Mouse (Mus musculus): ENCODE measurements at regions not wholly inside any gene's neighbourhood (a gene's known extent, or its start where the extent isn't known, plus 50 kb on each side); places are given as distances from the start of the nearest gene placed in this dataset.

DNA sequence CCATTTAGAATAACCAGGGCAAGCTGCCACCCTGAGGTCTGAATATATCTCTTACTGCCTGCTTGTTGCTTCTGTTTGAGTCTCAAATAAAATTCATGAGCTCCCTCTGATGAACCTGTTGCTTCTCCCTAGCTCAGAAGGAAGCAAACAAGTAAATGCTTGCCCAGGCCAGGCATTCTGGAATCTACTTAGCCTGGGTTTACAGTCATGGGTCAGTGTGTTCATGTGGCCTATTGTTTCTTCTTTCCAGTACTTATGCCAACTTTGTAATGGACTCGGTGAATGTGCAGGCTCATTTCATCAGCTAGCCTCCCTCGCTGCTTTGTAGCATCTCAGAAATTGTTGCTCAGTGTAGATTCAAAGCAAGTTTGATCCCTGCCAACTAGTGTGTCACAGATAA lies 685.6 kb upstream of the Vstm2b start:
- H3K4me2 ChIP-seq (ENCODE audit: low read length) = no peak overlapping the region
- 61% methylated on average over 2 of the region's 2 CpGs for WGBS
- H3K27me3 ChIP-seq (ENCODE audit: control insufficient read depth, insufficient read depth, low read length) = no peaks in the 10 kb centered on the region
- H3K4me3 ChIP-seq (ENCODE audit: control insufficient read depth in 1 of 2, insufficient read depth in 1 of 2, low read depth in 1 of 2, low read length in 2 of 2) = no peak overlapping the region
- ATAC-seq (ENCODE audit: insufficient number of reproducible peaks, insufficient read depth, low FRiP score, low read depth) = no peak
- no peak overlapping the region for H3K27ac ChIP-seq (replicated peaks in 1 of 2; ENCODE audit: control insufficient read depth in 1 of 2, insufficient read depth in 1 of 2, low read depth in 2 of 2, low read length in 2 of 2)
- H3K9ac ChIP-seq (ENCODE audit: low read length) = no peak overlapping the region
- no peaks in the 10 kb centered on the region for H3K9me3 ChIP-seq (ENCODE audit: control insufficient read depth, low read length)
- H3K36me3 ChIP-seq (ENCODE audit: control insufficient read depth, insufficient read depth, low read length) = no peaks in the 10 kb centered on the region
- no peaks in the 10 kb centered on the region for H3K4me1 ChIP-seq (ENCODE audit: control insufficient read depth in 2 of 2, insufficient read depth in 2 of 2, low read length in 2 of 2)

DNA sequence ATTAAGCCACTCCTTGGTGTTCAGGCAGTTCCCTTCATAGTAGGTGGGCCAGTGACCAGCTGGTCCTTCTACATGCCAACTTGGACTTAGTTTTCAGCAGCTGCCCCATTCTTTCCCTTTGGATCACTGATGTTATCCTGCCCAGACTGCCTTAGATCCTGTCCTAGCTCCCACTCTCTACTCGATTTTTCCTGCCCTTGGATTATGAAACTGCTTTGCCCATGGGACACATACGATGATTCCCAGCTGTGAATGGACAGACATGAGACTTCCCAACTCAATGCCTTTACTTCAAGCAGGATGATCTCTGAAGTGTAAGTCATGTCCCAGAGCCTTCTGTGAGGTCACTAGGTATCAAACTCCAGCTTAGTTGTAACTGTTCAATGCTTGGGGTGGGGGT lies 684.5 kb upstream of the Vstm2b start:
- WGBS = 59% methylated on average over 2 of the region's 2 CpGs

GRCm38 (mm10) chr7:40214395-40214794 lies 683.7 kb upstream of the Vstm2b start:
- H3K9me3 ChIP-seq (ENCODE audit: control insufficient read depth, low read length) = no peaks in the 10 kb centered on the region
- 60% methylated on average over 4 of the region's 4 CpGs for WGBS

More for the DNA sequence above, 684.5 kb upstream of the Vstm2b start:
- Histone ChIP-seq H3K4me1 (ENCODE audit: control insufficient read depth in 2 of 2, insufficient read depth in 2 of 2, low read length in 2 of 2) (no peaks in the 10 kb centered on the region), H3K9ac (ENCODE audit: low read length) (no peak overlapping the region), H3K36me3 (ENCODE audit: control insufficient read depth, insufficient read depth, low read length) (no peaks in the 10 kb centered on the region), H3K4me3 (ENCODE audit: control insufficient read depth in 1 of 2, insufficient read depth in 1 of 2, low read depth in 1 of 2, low read length in 2 of 2) (no peak overlapping the region), H3K9me3 (ENCODE audit: control insufficient read depth, low read length) (no peaks in the 10 kb centered on the region), H3K27ac (replicated peaks in 1 of 2; ENCODE audit: control insufficient read depth in 1 of 2, insufficient read depth in 1 of 2, low read depth in 2 of 2, low read length in 2 of 2) (no peak overlapping the region), H3K27me3 (ENCODE audit: control insufficient read depth, insufficient read depth, low read length) (no peaks in the 10 kb centered on the region), H3K4me2 (ENCODE audit: low read length) (no peak overlapping the region)
- no peak for ATAC-seq (ENCODE audit: insufficient number of reproducible peaks, insufficient read depth, low FRiP score, low read depth)

GRCm38 (mm10) chr7:40215271-40215670 lies 682.9 kb upstream of the Vstm2b start:
- no peak for ATAC-seq (ENCODE audit: insufficient number of reproducible peaks, insufficient read depth, low FRiP score, low read depth)
- 79% methylated on average over 2 of the region's 2 CpGs for WGBS
- Histone ChIP-seq H3K9me3 (ENCODE audit: control insufficient read depth, low read length) (no peaks in the 10 kb centered on the region), H3K4me3 (ENCODE audit: control insufficient read depth in 1 of 2, insufficient read depth in 1 of 2, low read depth in 1 of 2, low read length in 2 of 2) (no peak overlapping the region), H3K27ac (replicated peaks in 1 of 2; ENCODE audit: control insufficient read depth in 1 of 2, insufficient read depth in 1 of 2, low read depth in 2 of 2, low read length in 2 of 2) (no peak overlapping the region), H3K9ac (ENCODE audit: low read length) (no peak overlapping the region), H3K4me1 (ENCODE audit: control insufficient read depth in 2 of 2, insufficient read depth in 2 of 2, low read length in 2 of 2) (no peaks in the 10 kb centered on the region), H3K36me3 (ENCODE audit: control insufficient read depth, insufficient read depth, low read length) (no peaks in the 10 kb centered on the region), H3K4me2 (ENCODE audit: low read length) (no peak overlapping the region), H3K27me3 (ENCODE audit: control insufficient read depth, insufficient read depth, low read length) (no peaks in the 10 kb centered on the region)

More at GRCm38 (mm10) chr7:40214395-40214794, 683.7 kb upstream of the Vstm2b start:
- ATAC-seq (ENCODE audit: insufficient number of reproducible peaks, insufficient read depth, low FRiP score, low read depth) = no peak
- H3K36me3 ChIP-seq (ENCODE audit: control insufficient read depth, insufficient read depth, low read length) = no peaks in the 10 kb centered on the region
- no peaks in the 10 kb centered on the region for H3K27me3 ChIP-seq (ENCODE audit: control insufficient read depth, insufficient read depth, low read length)
- no peak overlapping the region for H3K27ac ChIP-seq (replicated peaks in 1 of 2; ENCODE audit: control insufficient read depth in 1 of 2, insufficient read depth in 1 of 2, low read depth in 2 of 2, low read length in 2 of 2)
- H3K9ac ChIP-seq (ENCODE audit: low read length) = no peak overlapping the region
- no peaks in the 10 kb centered on the region for H3K4me1 ChIP-seq (ENCODE audit: control insufficient read depth in 2 of 2, insufficient read depth in 2 of 2, low read length in 2 of 2)
- H3K4me2 ChIP-seq (ENCODE audit: low read length) = no peak overlapping the region
- H3K4me3 ChIP-seq (ENCODE audit: control insufficient read depth in 1 of 2, insufficient read depth in 1 of 2, low read depth in 1 of 2, low read length in 2 of 2) = no peak overlapping the region

- Histone ChIP-seq H3K4me1 (ENCODE audit: control insufficient read depth in 2 of 2, insufficient read depth in 2 of 2, low read length in 2 of 2) (no peaks in the 10 kb centered on the region), H3K4me2 (ENCODE audit: low read length) (no peak overlapping the region), H3K9me3 (ENCODE audit: control insufficient read depth, low read length) (no peaks in the 10 kb centered on the region), H3K4me3 (ENCODE audit: control insufficient read depth in 1 of 2, insufficient read depth in 1 of 2, low read depth in 1 of 2, low read length in 2 of 2) (no peak overlapping the region), H3K9ac (ENCODE audit: low read length) (no peak overlapping the region), H3K36me3 (ENCODE audit: control insufficient read depth, insufficient read depth, low read length) (no peaks in the 10 kb centered on the region), H3K27ac (replicated peaks in 1 of 2; ENCODE audit: control insufficient read depth in 1 of 2, insufficient read depth in 1 of 2, low read depth in 2 of 2, low read length in 2 of 2) (no peak overlapping the region), H3K27me3 (ENCODE audit: control insufficient read depth, insufficient read depth, low read length) (no peaks in the 10 kb centered on the region)
- WGBS = 59% methylated on average over 4 of the region's 4 CpGs
- no peak for ATAC-seq (ENCODE audit: insufficient number of reproducible peaks, insufficient read depth, low FRiP score, low read depth)
Measured at GRCm38 (mm10) chr7:40220549-40220948, 677.6 kb upstream of the Vstm2b start.

DNA sequence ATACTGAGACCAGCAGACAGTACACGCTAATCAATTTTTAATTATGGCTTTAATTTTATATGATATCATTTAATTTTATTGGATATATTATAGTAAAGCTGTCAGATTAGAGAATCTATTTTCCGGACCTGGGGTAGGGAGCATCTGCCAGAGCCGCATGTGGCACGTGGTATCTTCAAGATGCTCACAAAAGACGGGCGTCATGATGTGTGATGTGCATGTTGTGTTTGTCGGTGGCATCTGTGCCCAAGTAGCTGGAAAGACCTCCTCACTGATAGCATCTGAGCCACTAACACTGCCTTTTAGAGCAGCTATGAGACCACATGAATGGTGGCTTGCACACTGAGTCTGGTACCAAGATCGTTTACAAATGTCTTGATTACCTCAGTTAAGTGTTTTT lies 652.9 kb upstream of the Vstm2b start:
- Histone ChIP-seq H3K27me3 (ENCODE audit: control insufficient read depth, insufficient read depth, low read length) (no peaks in the 10 kb centered on the region), H3K4me3 (ENCODE audit: control insufficient read depth in 1 of 2, insufficient read depth in 1 of 2, low read depth in 1 of 2, low read length in 2 of 2) (no peak overlapping the region), H3K9me3 (ENCODE audit: control insufficient read depth, low read length) (no peaks in the 10 kb centered on the region), H3K36me3 (ENCODE audit: control insufficient read depth, insufficient read depth, low read length) (no peaks in the 10 kb centered on the region), H3K4me1 (ENCODE audit: control insufficient read depth in 2 of 2, insufficient read depth in 2 of 2, low read length in 2 of 2) (no peaks in the 10 kb centered on the region), H3K4me2 (ENCODE audit: low read length) (no peak overlapping the region), H3K27ac (replicated peaks in 1 of 2; ENCODE audit: control insufficient read depth in 1 of 2, insufficient read depth in 1 of 2, low read depth in 2 of 2, low read length in 2 of 2) (no peak overlapping the region), H3K9ac (ENCODE audit: low read length) (no peak overlapping the region)
- no peak for ATAC-seq (ENCODE audit: insufficient number of reproducible peaks, insufficient read depth, low FRiP score, low read depth)
- 79% methylated on average over 8 of the region's 8 CpGs for WGBS

DNA sequence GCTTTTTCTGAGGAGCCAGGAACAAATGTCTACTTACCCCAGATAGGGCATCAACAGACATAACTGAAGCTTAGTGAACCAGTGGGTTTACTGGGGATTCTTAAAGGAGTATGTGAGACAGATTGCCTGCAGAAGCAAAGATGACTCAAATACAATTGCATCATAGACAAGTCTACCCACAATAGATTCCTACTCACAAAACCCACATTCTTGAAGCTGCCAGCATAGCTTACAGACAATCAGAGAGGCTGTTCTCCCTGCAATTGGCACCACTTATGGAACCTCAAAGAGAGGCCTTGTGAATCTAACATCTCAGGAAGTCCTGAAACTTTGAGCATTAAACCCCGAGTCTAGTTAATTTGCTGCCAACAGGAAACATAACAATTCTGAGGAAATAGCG lies 649.6 kb upstream of the Vstm2b start:
- no peak for ATAC-seq (ENCODE audit: insufficient number of reproducible peaks, insufficient read depth, low FRiP score, low read depth)
- H3K9ac ChIP-seq (ENCODE audit: low read length) = no peak overlapping the region
- WGBS = 70% methylated on average over 2 of the region's 2 CpGs

GRCm38 (mm10) chr7:40253486-40253885 lies 644.6 kb upstream of the Vstm2b start:
- WGBS = 65% methylated on average over 2 of the region's 2 CpGs
- Histone ChIP-seq H3K4me2 (ENCODE audit: low read length) (no peak overlapping the region), H3K9me3 (ENCODE audit: control insufficient read depth, low read length) (no peaks in the 10 kb centered on the region), H3K4me3 (ENCODE audit: control insufficient read depth in 1 of 2, insufficient read depth in 1 of 2, low read depth in 1 of 2, low read length in 2 of 2) (no peak overlapping the region), H3K9ac (ENCODE audit: low read length) (no peak overlapping the region), H3K27me3 (ENCODE audit: control insufficient read depth, insufficient read depth, low read length) (no peaks in the 10 kb centered on the region), H3K36me3 (ENCODE audit: control insufficient read depth, insufficient read depth, low read length) (no peaks in the 10 kb centered on the region), H3K27ac (replicated peaks in 1 of 2; ENCODE audit: control insufficient read depth in 1 of 2, insufficient read depth in 1 of 2, low read depth in 2 of 2, low read length in 2 of 2) (no peak overlapping the region), H3K4me1 (ENCODE audit: control insufficient read depth in 2 of 2, insufficient read depth in 2 of 2, low read length in 2 of 2) (peaks cover 0 to 2% of the 10 kb centered on the region in 2 experiments; a peak in 1 of 4 replicates)
- no peak for ATAC-seq (ENCODE audit: insufficient number of reproducible peaks, insufficient read depth, low FRiP score, low read depth)

More for the DNA sequence above, 649.6 kb upstream of the Vstm2b start:
- Histone ChIP-seq H3K36me3 (ENCODE audit: control insufficient read depth, insufficient read depth, low read length) (no peaks in the 10 kb centered on the region), H3K27ac (replicated peaks in 1 of 2; ENCODE audit: control insufficient read depth in 1 of 2, insufficient read depth in 1 of 2, low read depth in 2 of 2, low read length in 2 of 2) (no peak overlapping the region), H3K9me3 (ENCODE audit: control insufficient read depth, low read length) (no peaks in the 10 kb centered on the region), H3K27me3 (ENCODE audit: control insufficient read depth, insufficient read depth, low read length) (no peaks in the 10 kb centered on the region), H3K4me1 (ENCODE audit: control insufficient read depth in 2 of 2, insufficient read depth in 2 of 2, low read length in 2 of 2) (no peaks in the 10 kb centered on the region), H3K4me3 (ENCODE audit: control insufficient read depth in 1 of 2, insufficient read depth in 1 of 2, low read depth in 1 of 2, low read length in 2 of 2) (no peak overlapping the region), H3K4me2 (ENCODE audit: low read length) (no peak overlapping the region)
